Mouse (Mus musculus) neural tube, embryonic 11.5 days (tissue): ENCODE measurements around the gene Ash1l. TPM values are rescaled to one million over a fixed set of nuclear protein-coding genes. Genes with fewer than 3 reads are reported as not detected.
"Not testable (repeated sequence)": the region's sequence is repeated elsewhere in the genome, so short reads cannot be mapped to it uniquely, and the experiment has no call there.

Experiments
- ATAC-seq: fragments of 200-750 bp; cut with Nextera tagmentation; 2 replicates; pipeline ENCODE4 v1.8.0; 2017; ENCODE audit warnings: moderate number of reproducible peaks, mild to moderate bottlenecking, moderate TSS enrichment, moderate library complexity; ENCODE audit not compliant: insufficient read depth, low FRiP score, low TSS enrichment
- DNase-seq: peaks from one replicate; pipeline ENCODE4 v3.0.0-alpha.2; 2015; ENCODE audit warnings: low spot score
- H3K27ac ChIP-seq: fragments of 300-500 bp; sonication (generic); 2 replicates; pipeline ENCODE4 v1.5.1; 2014; ENCODE audit warnings: low read depth, mild to moderate bottlenecking, low read length
- H3K27me3 ChIP-seq: fragments of 300-500 bp; sonication (generic); 2 replicates; pipeline ENCODE4 v1.6.1; 2014; ENCODE audit warnings: mild to moderate bottlenecking, low read length, mixed read lengths; ENCODE audit not compliant: control insufficient read depth, insufficient read depth
- H3K36me3 ChIP-seq: fragments of 300-500 bp; sonication (generic); 2 replicates; pipeline ENCODE4 v1.6.1; 2014; ENCODE audit warnings: mild to moderate bottlenecking, low read length, moderate library complexity, mixed read lengths; ENCODE audit not compliant: control insufficient read depth, insufficient read depth
- H3K4me1 ChIP-seq: fragments of 300-500 bp; sonication (generic); 2 replicates; pipeline ENCODE4 v1.6.1; 2014; ENCODE audit warnings: low read length, mixed read lengths; ENCODE audit not compliant: control insufficient read depth, insufficient read depth
- H3K4me2 ChIP-seq: fragments of 300-500 bp; sonication (generic); 2 replicates; pipeline ENCODE4 v1.6.1; 2014; ENCODE audit warnings: low read depth, mild to moderate bottlenecking, moderate library complexity
- H3K4me3 ChIP-seq: fragments of 300-500 bp; sonication (generic); 2 replicates; pipeline ENCODE4 v1.5.1; 2014; ENCODE audit warnings: low read depth, low read length
- H3K9ac ChIP-seq: fragments of 300-500 bp; sonication (generic); 2 replicates; pipeline ENCODE4 v1.6.1; 2014; ENCODE audit warnings: mild to moderate bottlenecking, low read length
- H3K9me3 ChIP-seq: fragments of 300-500 bp; sonication (generic); 2 replicates; pipeline ENCODE4 v1.6.1; 2016; ENCODE audit warnings: low read length; ENCODE audit not compliant: control insufficient read depth
- WGBS: fragments of 180-500 bp; shearing (Covaris S2); extraction: QIAGEN DNeasy Blood & Tissue Kit; methylation state at CpG from one replicate; pipeline ENCODE4 v1.1.7; 2014; 5-methylcytosine and 5-hydroxymethylcytosine counted together
- polyA plus RNA-seq: library from polyadenylated mRNA; unstranded; fragments of >200 nt; fragmentation: Nextera tagmentation; extraction: Ambion mirVana; gene quantifications from 2 replicates; pipeline ENCODE4 v1.2.1, GENCODE M21; 2014

The Ash1l gene
- polyA plus RNA-seq, 1 experiment from 2014 or later = 12.3 TPM

- Histone ChIP-seq H3K27me3 (no peaks in the 10 kb centered on the region), H3K4me3 (peak overlapping the region; percentile 64), H3K9me3 (no peaks in the 10 kb centered on the region), H3K36me3 (no peaks in the 10 kb centered on the region), H3K4me2 (peak overlapping the region; percentile 67), H3K4me1 (peaks cover 8% of the 10 kb centered on the region), H3K27ac (peak overlapping the region; percentile 97), H3K9ac (peak overlapping the region; percentile 87)
- ATAC-seq = peak; percentile 94
- under 1% methylated on average over 45 of the region's 92 CpGs for WGBS
- peak; percentile 92 for DNase-seq
Measured at GRCm38 (mm10) chr3:88949786-88950575, 441 bp upstream of the Ash1l start.

GRCm38 (mm10) chr3:88951327-88951800, 942 bp downstream of the Ash1l start:
- Histone ChIP-seq H3K9me3 (no peaks in the 10 kb centered on the region), H3K4me3 (peak overlapping the region; percentile 64), H3K4me1 (peaks cover 8% of the 10 kb centered on the region), H3K36me3 (no peaks in the 10 kb centered on the region), H3K27ac (peak overlapping the region; percentile 97), H3K27me3 (no peaks in the 10 kb centered on the region), H3K9ac (peak overlapping the region; percentile 87), H3K4me2 (peak overlapping the region; percentile 55)
- no peak for DNase-seq
- no peak for ATAC-seq
- 4% methylated on average over 5 of the region's 5 CpGs for WGBS

- WGBS = 92% methylated on average over 4 of the region's 4 CpGs
- no peaks in the 10 kb centered on the region for H3K9me3 ChIP-seq
- no peak overlapping the region for H3K4me2 ChIP-seq
- H3K9ac ChIP-seq = no peak overlapping the region
- peaks cover 8% of the 10 kb centered on the region for H3K4me1 ChIP-seq
- no peaks in the 10 kb centered on the region for H3K36me3 ChIP-seq
- H3K27me3 ChIP-seq = no peaks in the 10 kb centered on the region
- no peak overlapping the region for H3K4me3 ChIP-seq
- no peak overlapping the region for H3K27ac ChIP-seq
- ATAC-seq = no peak
- DNase-seq = no peak
Measured at GRCm38 (mm10) chr3:88953246-88953645, 2.8 kb downstream of the Ash1l start.

GRCm38 (mm10) chr3:88953736-88954135, 3.3 kb downstream of the Ash1l start:
- Histone ChIP-seq H3K9me3 (no peaks in the 10 kb centered on the region), H3K4me2 (no peak overlapping the region), H3K27me3 (no peaks in the 10 kb centered on the region), H3K9ac (no peak overlapping the region), H3K4me1 (peaks cover 8% of the 10 kb centered on the region), H3K27ac (no peak overlapping the region), H3K36me3 (no peaks in the 10 kb centered on the region), H3K4me3 (no peak overlapping the region)
- ATAC-seq (no peak), DNase-seq (no peak)

GRCm38 (mm10) chr3:88963211-88963610, 12.8 kb downstream of the Ash1l start:
- not testable (repeated sequence) for H3K9me3 ChIP-seq, H3K27ac ChIP-seq, DNase-seq, H3K36me3 ChIP-seq, H3K27me3 ChIP-seq, H3K4me1 ChIP-seq, H3K9ac ChIP-seq, ATAC-seq, H3K4me3 ChIP-seq, H3K4me2 ChIP-seq

- DNase-seq (no peak), ATAC-seq (no peak)
- H3K36me3 ChIP-seq = no peaks in the 10 kb centered on the region
- H3K4me3 ChIP-seq = no peak overlapping the region
- WGBS = 94% methylated on average over 2 of the region's 2 CpGs
- H3K27ac ChIP-seq = no peak overlapping the region
- H3K4me2 ChIP-seq = no peak overlapping the region
- no peak overlapping the region for H3K9ac ChIP-seq
- no peaks in the 10 kb centered on the region for H3K4me1 ChIP-seq
- no peaks in the 10 kb centered on the region for H3K27me3 ChIP-seq
- H3K9me3 ChIP-seq = no peaks in the 10 kb centered on the region
Measured at GRCm38 (mm10) chr3:88975012-88975411, 24.6 kb downstream of the Ash1l start.

GRCm38 (mm10) chr3:88981206-88982010, 31.0 kb downstream of the Ash1l start:
- no peaks in the 10 kb centered on the region for H3K27me3 ChIP-seq
- no peak overlapping the region for H3K4me2 ChIP-seq
- DNase-seq = no peak
- no peak overlapping the region for H3K4me3 ChIP-seq
- WGBS = 96% methylated on average over 8 of the region's 8 CpGs
- H3K9me3 ChIP-seq = no peaks in the 10 kb centered on the region
- peaks cover 3% of the 10 kb centered on the region; the same call in 1 of the 2 replicates for H3K4me1 ChIP-seq
- ATAC-seq = no peak
- H3K27ac ChIP-seq = no peak overlapping the region
- no peak overlapping the region for H3K9ac ChIP-seq
- H3K36me3 ChIP-seq = peaks cover 2% of the 10 kb centered on the region; the same call in 1 of the 2 replicates

GRCm38 (mm10) chr3:88983921-88984381, 33.5 kb downstream of the Ash1l start:
- ATAC-seq (peak; percentile 82), DNase-seq (peak; percentile 63)
- 13% methylated on average over 4 of the region's 4 CpGs for WGBS
- H3K36me3 ChIP-seq = peaks cover 2% of the 10 kb centered on the region; the same call in 1 of the 2 replicates
- no peaks in the 10 kb centered on the region for H3K27me3 ChIP-seq
- no peak overlapping the region for H3K4me2 ChIP-seq
- H3K9me3 ChIP-seq = no peaks in the 10 kb centered on the region
- H3K4me1 ChIP-seq = peaks cover 3% of the 10 kb centered on the region; the same call in 1 of the 2 replicates
- peak overlapping the region; percentile 61; the same call in 1 of the 2 replicates for H3K27ac ChIP-seq
- no peak overlapping the region for H3K9ac ChIP-seq
- H3K4me3 ChIP-seq = no peak overlapping the region
